Mouse (Mus musculus): ENCODE data around the gene Asphd1.

The Asphd1 gene

GRCm38 (mm10) chr7:126896912-126897311, 52.5 kb downstream of the Asphd1 start:
- peak in 1 of 2 experiments; percentile 34 for DNase-seq (ENCODE audit: low spot score in 2 of 2)
